Mouse (Mus musculus) myocyte (in vitro differentiated cells): ENCODE measurements around the gene Sqstm1.
A peak's percentile ranks its signal among the peaks of the same experiment; 100 is the strongest.

ENCODE experiments used
- CEBPB ChIP-seq: IDR thresholded peaks from 2 replicates; pipeline ENCODE4 v1.6.1; 2011; ENCODE audit warnings: mild to moderate bottlenecking, moderate library complexity; ENCODE audit not compliant: poor library complexity, insufficient read depth, severe bottlenecking
- MYOD1 ChIP-seq, 3 experiments: IDR thresholded peaks; one replicate each; pipeline ENCODE4 v1.6.1; 2011; ENCODE audit warnings: control low read depth in 2 of 3, low read depth in 2 of 3, mild to moderate bottlenecking in 2 of 3, moderate library complexity in 1 of 3; ENCODE audit not compliant: insufficient read length in 2 of 3, control insufficient read depth in 1 of 3
- MYOG ChIP-seq, 3 experiments: IDR thresholded peaks; one replicate each; pipeline ENCODE4 v1.6.1; 2011; ENCODE audit warnings: control low read depth in 2 of 3, low read depth in 2 of 3, mild to moderate bottlenecking in 2 of 3; ENCODE audit not compliant: insufficient read length in 2 of 3, control insufficient read depth in 1 of 3, insufficient read depth in 1 of 3
- POLR2A ChIP-seq: IDR thresholded peaks from one replicate; pipeline ENCODE4 v1.6.1; 2011; ENCODE audit warnings: low read depth, mild to moderate bottlenecking, control low read depth, moderate library complexity; ENCODE audit not compliant: insufficient read length
- POLR2AphosphoS2 ChIP-seq: IDR thresholded peaks from one replicate; pipeline ENCODE4 v1.6.1; 2011; ENCODE audit warnings: low read depth, control low read depth; ENCODE audit not compliant: insufficient read length
- REST ChIP-seq: IDR thresholded peaks from one replicate; pipeline ENCODE4 v1.6.1; 2011; ENCODE audit warnings: mild to moderate bottlenecking, control low read depth, moderate library complexity; ENCODE audit not compliant: insufficient read depth, insufficient read length
- SRF ChIP-seq: IDR thresholded peaks from one replicate; pipeline ENCODE4 v1.6.1; 2011; ENCODE audit warnings: low read depth; ENCODE audit not compliant: control insufficient read depth, insufficient read length
- TCF12 ChIP-seq: IDR thresholded peaks from one replicate; pipeline ENCODE4 v1.6.1; 2011; ENCODE audit warnings: mild to moderate bottlenecking, control low read depth; ENCODE audit not compliant: poor library complexity, insufficient read depth, severe bottlenecking
- USF1 ChIP-seq: IDR thresholded peaks from one replicate; pipeline ENCODE4 v1.6.1; 2011; ENCODE audit warnings: low read depth, mild to moderate bottlenecking, control low read depth, moderate library complexity

DNA sequence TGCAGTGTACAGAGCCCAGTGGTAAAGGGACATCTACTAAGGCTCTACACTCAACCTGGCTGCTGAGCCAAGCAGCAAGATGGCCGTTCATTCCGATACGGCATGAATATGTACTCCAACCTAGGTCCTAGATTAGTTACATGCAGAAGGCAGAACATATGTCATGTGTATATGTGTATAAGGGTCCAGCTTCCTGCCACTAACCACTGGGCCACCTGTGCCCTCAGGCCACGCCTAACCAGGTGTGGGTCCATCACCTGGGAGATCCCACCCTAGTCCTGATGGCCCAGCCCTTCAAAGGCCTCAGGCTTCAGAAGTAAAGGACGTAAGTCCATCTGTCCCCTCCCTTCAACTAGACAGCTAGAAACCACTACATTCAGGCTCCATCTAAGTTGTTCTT is 2.6 kb downstream of the Sqstm1 start:
- no peak for TF ChIP-seq TCF12
- TF ChIP-seq POLR2A: no peak
- peak; percentile 78 for TF ChIP-seq POLR2AphosphoS2
- TF ChIP-seq MYOG (IDR thresholded peaks at IDR 0.05; ENCODE audit: control insufficient read depth in 1 of 3, insufficient read depth in 1 of 3, insufficient read length in 2 of 3, low read depth in 2 of 3): no peak
- TF ChIP-seq MYOD1 (IDR thresholded peaks at IDR 0.05; ENCODE audit: control insufficient read depth in 1 of 3, insufficient read length in 2 of 3, low read depth in 2 of 3): no peak
- no peak for TF ChIP-seq REST
- TF ChIP-seq SRF: no peak
- no peak for TF ChIP-seq USF1
- no peak for TF ChIP-seq CEBPB
